9 mouse cellular contexts compared by ENCODE assay signal in genomic region chr17:25264453-25264852, GRCm38 (mm10). TPM values are rescaled to one million over a fixed set of nuclear protein-coding genes. Genes with fewer than 3 reads are reported as not detected.
DNase-seq lines count a peak whose midpoint lies in the region; ATAC-seq and TF ChIP-seq lines count a peak whose summit lies in the region.
"Had no signal": no experiment of that assay in that cellular context is flagged by ENCODE, and none has a peak within 500 bp of the region (broad histone marks: within the 10 kb centered on the region; RNA-seq: fewer than 3 reads in every experiment).

No protein-coding gene starts in this region.

- peaks cover 3% of the 10 kb centered on the region for H3K36me3 ChIP-seq in heart, adult 2 months (ENCODE audit: control insufficient read depth, insufficient read depth, low read length)
- peaks cover 75% of the 10 kb centered on the region for H3K36me3 ChIP-seq in heart, postnatal 0 days (replicated peaks; ENCODE audit: control insufficient read depth, insufficient read depth, low read length)
- peaks cover 24% of the 10 kb centered on the region for H3K36me3 ChIP-seq in stomach, postnatal 0 days (ENCODE audit: control insufficient read depth, insufficient read depth, low read length)
- H3K36me3 ChIP-seq in neural tube, embryonic 15.5 days: peaks cover 80% of the 10 kb centered on the region

- H3K27ac ChIP-seq in heart, adult 2 months: no peak overlapping the region
- no peak overlapping the region for H3K27ac ChIP-seq in heart, postnatal 0 days (ENCODE audit: low read depth)
- H3K27ac ChIP-seq in stomach, postnatal 0 days (replicated peaks): no peak overlapping the region
- H3K27ac ChIP-seq in neural tube, embryonic 15.5 days (replicated peaks): no peak overlapping the region
- H3K27ac ChIP-seq: embryonic facial prominence, embryonic 13.5 days had no signal

- intact Hi-C loops in heart, adult 2 months (cut with DNase I): no loop called here
- intact Hi-C loops in heart, postnatal 25 days (cut with DNase I): no loop called here

- no peak overlapping the region for H3K4me3 ChIP-seq in heart, adult 2 months
- H3K4me3 ChIP-seq in heart, postnatal 0 days (ENCODE audit: low read depth, low read length): no peak overlapping the region
- no peak overlapping the region for H3K4me3 ChIP-seq in stomach, postnatal 0 days (ENCODE audit: low read depth, low read length)
- H3K4me3 ChIP-seq in neural tube, embryonic 15.5 days (replicated peaks): no peak overlapping the region
- H3K4me3 ChIP-seq: embryonic facial prominence, embryonic 13.5 days had no signal

- H3K79me2 ChIP-seq in heart, adult 2 months (replicated peaks; ENCODE audit: control insufficient read depth, insufficient read depth, low read length): no peaks in the 10 kb centered on the region; the same call in 1 of the 2 replicates

- no peaks in the 10 kb centered on the region for H3K9me3 ChIP-seq in heart, postnatal 0 days (replicated peaks; ENCODE audit: control insufficient read depth, low read length)
- H3K9me3 ChIP-seq in stomach, postnatal 0 days (ENCODE audit: control insufficient read depth, low read length): no peaks in the 10 kb centered on the region
- no peaks in the 10 kb centered on the region for H3K9me3 ChIP-seq in neural tube, embryonic 15.5 days (replicated peaks)
- H3K9me3 ChIP-seq: embryonic facial prominence, embryonic 13.5 days had no signal

- ATAC-seq in heart, postnatal 0 days (ENCODE audit: insufficient read depth, low read depth): peak; percentile 60; the same call in 1 of the 2 replicates
- ATAC-seq in stomach, postnatal 0 days (ENCODE audit: low FRiP score, low TSS enrichment): peak; percentile 43; the same call in 1 of the 2 replicates
- no peak for ATAC-seq in neural tube, embryonic 15.5 days (ENCODE audit: low FRiP score)

- WGBS in heart, adult 2 months: 36% methylated on average over 3 of the region's 3 CpGs
- WGBS in heart, postnatal 0 days: 45% methylated on average over 3 of the region's 3 CpGs
- 52% methylated on average over 3 of the region's 3 CpGs for WGBS in stomach, postnatal 0 days
- WGBS in neural tube, embryonic 15.5 days: 63% methylated on average over 3 of the region's 3 CpGs

- no peak for TF ChIP-seq POLR2A in heart, adult 2 months (IDR thresholded peaks at IDR 0.05; ENCODE audit: insufficient read depth, low read depth, low read length)

- no peak for TF ChIP-seq EP300 in heart, adult 2 months (IDR thresholded peaks at IDR 0.05; ENCODE audit: insufficient read depth, low read depth, low read length)
- TF ChIP-seq EP300 in heart, postnatal 0 days (IDR thresholded peaks at IDR 0.05; ENCODE audit: low read depth): no peak
- TF ChIP-seq EP300 in stomach, postnatal 0 days (optimal IDR thresholded peaks at IDR 0.05): no peak

- H3K9ac ChIP-seq in heart, adult 2 months (ENCODE audit: low read depth, low read length): no peak overlapping the region
- no peak overlapping the region for H3K9ac ChIP-seq in heart, postnatal 0 days (replicated peaks; ENCODE audit: low read depth, low read length)
- H3K9ac ChIP-seq in stomach, postnatal 0 days (ENCODE audit: low read length): no peak overlapping the region
- no peak overlapping the region for H3K9ac ChIP-seq in neural tube, embryonic 15.5 days (replicated peaks)
- H3K9ac ChIP-seq: embryonic facial prominence, embryonic 13.5 days had no signal

- no peaks in the 10 kb centered on the region for H3K4me1 ChIP-seq in heart, adult 2 months (ENCODE audit: control insufficient read depth, insufficient read depth, low read length)
- no peaks in the 10 kb centered on the region for H3K4me1 ChIP-seq in heart, postnatal 0 days (ENCODE audit: control insufficient read depth, insufficient read depth)
- H3K4me1 ChIP-seq in stomach, postnatal 0 days (replicated peaks; ENCODE audit: control insufficient read depth, insufficient read depth): no peaks in the 10 kb centered on the region
- H3K4me1 ChIP-seq in neural tube, embryonic 15.5 days: peaks cover 3% of the 10 kb centered on the region

- no peaks in the 10 kb centered on the region for H3K27me3 ChIP-seq in heart, adult 2 months (ENCODE audit: control insufficient read depth, insufficient read depth, low read length)
- no peaks in the 10 kb centered on the region for H3K27me3 ChIP-seq in heart, postnatal 0 days (ENCODE audit: control insufficient read depth, insufficient read depth, low read length)
- no peaks in the 10 kb centered on the region for H3K27me3 ChIP-seq in stomach, postnatal 0 days (ENCODE audit: control insufficient read depth, insufficient read depth, low read length)
- H3K27me3 ChIP-seq in neural tube, embryonic 15.5 days (replicated peaks): no peaks in the 10 kb centered on the region
- H3K27me3 ChIP-seq: embryonic facial prominence, embryonic 13.5 days had no signal

- DNase-seq in heart, adult 2 months: peak; percentile 53 to 71
- no peak for DNase-seq in heart, postnatal 25 days (ENCODE audit: low spot score)
- DNase-seq in thymus, postnatal 14 days: peak; percentile 16
- DNase-seq in thymus, postnatal 4 days: no peak
- DNase-seq in heart, postnatal 0 days (ENCODE audit: low spot score): peak; percentile 32
- DNase-seq in stomach, postnatal 0 days (ENCODE audit: low spot score): no peak
- no peak for DNase-seq in thymus, postnatal 25 days

- H3K4me2 ChIP-seq in heart, postnatal 0 days (ENCODE audit: low read depth, low read length): no peak overlapping the region
- no peak overlapping the region for H3K4me2 ChIP-seq in stomach, postnatal 0 days (replicated peaks; ENCODE audit: low read depth)
- H3K4me2 ChIP-seq in neural tube, embryonic 15.5 days: no peak overlapping the region
- H3K4me2 ChIP-seq: embryonic facial prominence, embryonic 13.5 days had no signal

- peak; percentile 69 for TF ChIP-seq CTCF in heart, adult 2 months (IDR thresholded peaks at IDR 0.05)
- TF ChIP-seq CTCF in heart, postnatal 0 days (IDR thresholded peaks at IDR 0.05; ENCODE audit: low read depth): peak; percentile 47
- TF ChIP-seq CTCF in stomach, postnatal 0 days (IDR thresholded peaks at IDR 0.05; ENCODE audit: low read depth): peak; percentile 59

RNA-seq across cellular contexts. Expression of gene Baiap3, which starts 8.3 kb away (rescaled TPM):
- under 1 TPM; 0.32 to 0.39 TPM for total RNA-seq in heart, adult 2 months (2021)
- 0.79 and 1.5 TPM in 2 replicates for polyA plus RNA-seq in heart, adult 2 months (2012; rRNA removed)
- under 1 TPM; 0.55 to 0.61 TPM for total RNA-seq in heart, postnatal 25 days (2021)
- 2.1 TPM in 1 of 2 replicates, not detected in the other for total RNA-seq in heart, postnatal 0 days (2014; rRNA removed; ENCODE audit: low replicate concordance)
- polyA plus RNA-seq in heart, postnatal 0 days (2015; fragmentation: Nextera tagmentation; extraction: Ambion mirVana): 0.12 and 0.22 TPM in 2 replicates
- polyA plus RNA-seq in stomach, postnatal 0 days (2015; fragmentation: Nextera tagmentation; extraction: Ambion mirVana): 1.2 and 1.3 TPM in 2 replicates
- 9.9 and 10.3 TPM in 2 replicates for polyA plus RNA-seq in neural tube, embryonic 15.5 days (2015; fragmentation: Nextera tagmentation; extraction: Ambion mirVana)

RNA-seq across cellular contexts. Expression of gene Ube2i, which starts 10.0 kb away (rescaled TPM):
- total RNA-seq in heart, adult 2 months (2021): 10 to 100 TPM; 88.3 to 90.3 TPM
- polyA plus RNA-seq in heart, adult 2 months (2012; rRNA removed): 69.7 and 94.6 TPM in 2 replicates
- total RNA-seq in heart, postnatal 25 days (2021): 10 to 100 TPM; 91.6 to 97.5 TPM
- total RNA-seq in heart, postnatal 0 days (2014; rRNA removed; ENCODE audit: low replicate concordance): 293 and 343 TPM in 2 replicates
- polyA plus RNA-seq in heart, postnatal 0 days (2015; fragmentation: Nextera tagmentation; extraction: Ambion mirVana): 253 and 259 TPM in 2 replicates
- 308 and 318 TPM in 2 replicates for polyA plus RNA-seq in stomach, postnatal 0 days (2015; fragmentation: Nextera tagmentation; extraction: Ambion mirVana)
- polyA plus RNA-seq in neural tube, embryonic 15.5 days (2015; fragmentation: Nextera tagmentation; extraction: Ambion mirVana): 400 and 434 TPM in 2 replicates

RNA-seq across cellular contexts. Expression of gene Tsr3, which starts 24.5 kb away (rescaled TPM):
- 1 to 10 TPM; 6.9 to 8.2 TPM for total RNA-seq in heart, adult 2 months (2021)
- polyA plus RNA-seq in heart, adult 2 months (2012; rRNA removed): 7.1 TPM in 2 replicates
- 1 to 10 TPM; 7.4 to 8.7 TPM for total RNA-seq in heart, postnatal 25 days (2021)
- total RNA-seq in heart, postnatal 0 days (2014; rRNA removed; ENCODE audit: low replicate concordance): 31.2 and 32.4 TPM in 2 replicates
- polyA plus RNA-seq in heart, postnatal 0 days (2015; fragmentation: Nextera tagmentation; extraction: Ambion mirVana): 23.4 and 24.3 TPM in 2 replicates
- polyA plus RNA-seq in stomach, postnatal 0 days (2015; fragmentation: Nextera tagmentation; extraction: Ambion mirVana): 31.3 and 33.7 TPM in 2 replicates
- polyA plus RNA-seq in neural tube, embryonic 15.5 days (2015; fragmentation: Nextera tagmentation; extraction: Ambion mirVana): 57.8 and 60.2 TPM in 2 replicates

RNA-seq across cellular contexts. Expression of gene Gnptg, which starts 24.5 kb away (rescaled TPM):
- total RNA-seq in heart, adult 2 months (2021): 10 to 100 TPM; 13.6 to 16.1 TPM
- polyA plus RNA-seq in heart, adult 2 months (2012; rRNA removed): 18.0 and 19.5 TPM in 2 replicates
- total RNA-seq in heart, postnatal 25 days (2021): 10 to 100 TPM; 10.8 to 12.3 TPM
- 20.4 and 24.2 TPM in 2 replicates for total RNA-seq in heart, postnatal 0 days (2014; rRNA removed; ENCODE audit: low replicate concordance)
- polyA plus RNA-seq in heart, postnatal 0 days (2015; fragmentation: Nextera tagmentation; extraction: Ambion mirVana): 21.0 and 22.7 TPM in 2 replicates
- polyA plus RNA-seq in stomach, postnatal 0 days (2015; fragmentation: Nextera tagmentation; extraction: Ambion mirVana): 36.0 and 39.3 TPM in 2 replicates
- polyA plus RNA-seq in neural tube, embryonic 15.5 days (2015; fragmentation: Nextera tagmentation; extraction: Ambion mirVana): 99.6 and 110 TPM in 2 replicates

RNA-seq across cellular contexts. Expression of gene Prss34, which starts 33.7 kb away (rescaled TPM):
- under 1 TPM; 0.21 to 0.36 TPM for total RNA-seq in heart, adult 2 months (2021)
- polyA plus RNA-seq in heart, adult 2 months (2012; rRNA removed): 0.14 and 0.35 TPM in 2 replicates
- under 1 TPM; 0.22 to 0.29 TPM for total RNA-seq in heart, postnatal 25 days (2021)
- 1.0 TPM in 1 of 2 replicates, not detected in the other for total RNA-seq in heart, postnatal 0 days (2014; rRNA removed; ENCODE audit: low replicate concordance)
- polyA plus RNA-seq in heart, postnatal 0 days (2015; fragmentation: Nextera tagmentation; extraction: Ambion mirVana): 0.71 and 0.77 TPM in 2 replicates
- polyA plus RNA-seq in stomach, postnatal 0 days (2015; fragmentation: Nextera tagmentation; extraction: Ambion mirVana): 0.50 and 0.52 TPM in 2 replicates
- polyA plus RNA-seq in neural tube, embryonic 15.5 days (2015; fragmentation: Nextera tagmentation; extraction: Ambion mirVana): 0.13 and 0.14 TPM in 2 replicates

Comparison
In these comparisons a context has a peak if more than half of its experiments do, and no peak if none do; other contexts are left out.
1. DNase-seq: peak in heart, adult 2 months (2 of 2), thymus, postnatal 14 days (single experiment) and heart, postnatal 0 days (single experiment); none in heart, postnatal 25 days (single experiment), thymus, postnatal 4 days (single experiment), stomach, postnatal 0 days (single experiment) and thymus, postnatal 25 days (single experiment).
2. Peak in every context shown above with its lines, with median percentiles within 50 percentile points of each other: CTCF ChIP-seq.